Mouse (Mus musculus) kidney, postnatal 0 days (tissue): ENCODE data around the gene Mrln. TPM values are rescaled to one million over a fixed set of nuclear protein-coding genes. Genes with fewer than 3 reads are reported as not detected.

ENCODE experiments used
- ATAC-seq: fragments of 200-750 bp; cut with Nextera tagmentation; replicated peaks from 2 replicates; pipeline ENCODE4 v1.8.0; 2017; ENCODE audit warnings: low read depth, moderate number of reproducible peaks, moderate TSS enrichment, moderate library complexity; ENCODE audit not compliant: low FRiP score
- DNase-seq: peaks from one replicate; pipeline ENCODE4 v3.0.0-alpha.2; 2016; ENCODE audit warnings: low spot score
- H3K27ac ChIP-seq: fragments of 300-500 bp; sonication (generic); 2 replicates; pipeline ENCODE4 v1.5.1; 2014; ENCODE audit warnings: mild to moderate bottlenecking
- H3K27me3 ChIP-seq: fragments of 300-500 bp; sonication (generic); 2 replicates; pipeline ENCODE4 v1.6.1; 2014; ENCODE audit warnings: low read length, mixed read lengths; ENCODE audit not compliant: insufficient read depth
- H3K36me3 ChIP-seq: fragments of 300-500 bp; sonication (generic); 2 replicates; pipeline ENCODE4 v1.6.1; 2014; ENCODE audit warnings: low read length, mixed read lengths; ENCODE audit not compliant: insufficient read depth
- H3K4me1 ChIP-seq: fragments of 300-500 bp; sonication (generic); replicated peaks from 2 replicates; pipeline ENCODE4 v1.6.1; 2014; ENCODE audit warnings: antibody characterized with exemption, low read length, mixed read lengths; ENCODE audit not compliant: insufficient read depth
- H3K4me2 ChIP-seq: fragments of 300-500 bp; sonication (generic); 2 replicates; pipeline ENCODE4 v1.6.1; 2014; ENCODE audit warnings: mild to moderate bottlenecking, low read length, moderate library complexity, mixed read lengths
- H3K4me3 ChIP-seq: fragments of 300-500 bp; sonication (generic); replicated peaks from 2 replicates; pipeline ENCODE4 v1.5.1; 2014; ENCODE audit warnings: low read depth, low read length
- H3K9ac ChIP-seq: fragments of 300-500 bp; sonication (generic); 2 replicates; pipeline ENCODE4 v1.6.1; 2014; ENCODE audit warnings: low read depth, low read length
- H3K9me3 ChIP-seq: fragments of 300-500 bp; sonication (generic); replicated peaks from 2 replicates; pipeline ENCODE4 v1.6.1; 2016; ENCODE audit warnings: low read length, inconsistent platforms, mixed read lengths
- CTCF ChIP-seq: IDR thresholded peaks from 2 replicates; pipeline ENCODE4 v1.5.1; 2016; ENCODE audit warnings: antibody characterized with exemption, low read depth, mild to moderate bottlenecking, moderate library complexity
- WGBS: fragments of 180-500 bp; shearing (Covaris S2); extraction: QIAGEN DNeasy Blood & Tissue Kit; methylation state at CpG from one replicate; pipeline ENCODE4 v1.1.7; 2014; 5-methylcytosine and 5-hydroxymethylcytosine counted together
- polyA plus RNA-seq: library from polyadenylated mRNA; unstranded; fragments of >200 nt; fragmentation: Nextera tagmentation; extraction: Ambion mirVana; gene quantifications from 2 replicates; pipeline ENCODE4 v1.2.1, GENCODE M21; 2015

Mrln gene
- polyA plus RNA-seq: 6.0 and 9.8 TPM in 2 replicates

- Histone ChIP-seq H3K27ac (peak within 1 kb of the TSS; percentile 60), H3K9me3 (no peaks in the 10 kb centered on the region), H3K27me3 (no peaks in the 10 kb centered on the region), H3K4me2 (peak within 1 kb of the TSS; percentile 37; the same call in 1 of the 2 replicates), H3K9ac (no peak within 1 kb of the TSS), H3K4me3 (no peak within 1 kb of the TSS), H3K36me3 (no peaks in the 10 kb centered on the region), H3K4me1 (peaks cover 4% of the 10 kb centered on the region; the same call in 1 of the 2 replicates)
- no peak for TF ChIP-seq CTCF
- ATAC-seq (peak; percentile 57), DNase-seq (peak; percentile 81)
- 13% methylated on average over 17 of the region's 17 CpGs for WGBS
These were observed at the start of gene Mrln for GRCm38 (mm10) chr10:70204505-70205399. Mrln (plus strand) TSS chr10:70204664.

DNA sequence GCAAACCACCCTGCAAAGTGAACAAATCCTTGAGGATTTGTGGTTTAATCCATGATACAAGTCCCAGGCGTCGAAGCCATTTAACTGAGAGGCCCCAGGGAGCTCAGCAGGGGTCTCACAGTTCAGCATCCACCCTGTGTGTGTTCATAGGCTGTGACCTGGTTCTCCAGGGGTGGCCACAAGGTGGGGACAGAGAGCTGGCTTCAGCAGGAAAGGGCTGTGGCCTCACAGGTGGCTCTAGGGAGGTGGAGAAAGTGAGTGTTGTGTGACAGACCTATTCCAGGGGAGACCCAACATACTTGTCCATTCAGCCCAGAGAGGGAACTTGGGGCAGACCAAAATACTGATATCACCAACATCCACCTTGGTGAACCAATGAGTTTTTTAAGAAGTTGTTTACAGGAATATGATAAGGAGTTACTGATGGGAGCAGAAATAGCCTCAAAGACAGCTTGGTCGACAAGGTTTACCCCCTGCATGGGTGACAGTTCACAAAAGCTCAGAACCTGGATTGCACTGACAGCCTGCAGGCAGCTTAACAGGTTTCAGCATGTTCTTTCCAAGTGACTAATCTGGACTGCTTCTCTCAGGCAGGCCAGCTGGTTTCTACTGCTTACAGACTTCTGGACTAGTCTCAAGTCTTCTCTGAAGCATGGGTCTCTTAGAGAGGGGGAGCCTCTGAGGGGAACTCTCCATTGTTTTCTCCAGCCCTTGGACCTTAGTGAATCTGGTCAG lies 47.9 kb upstream of the Mrln start:
- Histone ChIP-seq H3K4me2 (no peak overlapping the region), H3K36me3 (peaks cover 29% of the 10 kb centered on the region), H3K27ac (no peak overlapping the region), H3K9ac (no peak overlapping the region), H3K4me3 (no peak overlapping the region), H3K9me3 (no peaks in the 10 kb centered on the region), H3K27me3 (no peaks in the 10 kb centered on the region), H3K4me1 (no peaks in the 10 kb centered on the region)
- WGBS: 84% methylated on average over 3 of the region's 3 CpGs
- DNase-seq (no peak), ATAC-seq (no peak; the same call in 1 of the 2 replicates)
- TF ChIP-seq CTCF: peak; percentile 64

- TF ChIP-seq CTCF: no peak
- no peaks in the 10 kb centered on the region for H3K4me1 ChIP-seq
- 67% methylated on average over 12 of the region's 12 CpGs for WGBS
- no peak overlapping the region for H3K4me3 ChIP-seq
- H3K4me2 ChIP-seq: no peak overlapping the region
- ATAC-seq (no peak), DNase-seq (no peak)
- H3K9ac ChIP-seq: no peak overlapping the region
- no peaks in the 10 kb centered on the region for H3K9me3 ChIP-seq
- H3K27me3 ChIP-seq: no peaks in the 10 kb centered on the region
- H3K27ac ChIP-seq: no peak overlapping the region
- H3K36me3 ChIP-seq: peaks cover 21% of the 10 kb centered on the region
These were observed 44.7 kb upstream of the Mrln start for GRCm38 (mm10) chr10:70159651-70160320.

DNA sequence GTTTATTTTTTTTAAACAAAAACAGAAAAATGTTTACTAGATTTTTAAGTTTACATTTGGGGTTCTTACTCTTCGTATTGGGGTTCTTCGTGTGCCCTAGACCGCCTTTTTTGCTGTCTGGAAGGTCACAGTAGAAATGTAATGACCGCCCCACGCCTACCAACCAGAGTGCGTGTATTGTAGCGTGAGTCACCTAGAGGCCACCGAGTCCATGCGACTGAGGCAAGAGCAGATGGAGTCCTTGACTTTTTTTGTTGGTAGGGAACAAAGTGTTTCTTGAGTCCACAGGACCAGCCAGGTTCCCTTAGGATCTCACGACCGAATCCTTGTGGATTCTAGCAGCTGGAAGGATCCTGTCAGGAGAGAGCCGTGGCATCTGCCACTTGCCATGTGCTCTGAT lies 43.7 kb upstream of the Mrln start:
- 88% methylated on average over 12 of the region's 12 CpGs for WGBS
- TF ChIP-seq CTCF: no peak
- DNase-seq (no peak), ATAC-seq (no peak)
- Histone ChIP-seq H3K9ac (no peak overlapping the region), H3K27me3 (no peaks in the 10 kb centered on the region), H3K27ac (no peak overlapping the region), H3K4me2 (no peak overlapping the region), H3K4me3 (no peak overlapping the region), H3K4me1 (no peaks in the 10 kb centered on the region; the same call in 1 of the 2 replicates), H3K9me3 (no peaks in the 10 kb centered on the region), H3K36me3 (peaks cover 12% of the 10 kb centered on the region)

DNA sequence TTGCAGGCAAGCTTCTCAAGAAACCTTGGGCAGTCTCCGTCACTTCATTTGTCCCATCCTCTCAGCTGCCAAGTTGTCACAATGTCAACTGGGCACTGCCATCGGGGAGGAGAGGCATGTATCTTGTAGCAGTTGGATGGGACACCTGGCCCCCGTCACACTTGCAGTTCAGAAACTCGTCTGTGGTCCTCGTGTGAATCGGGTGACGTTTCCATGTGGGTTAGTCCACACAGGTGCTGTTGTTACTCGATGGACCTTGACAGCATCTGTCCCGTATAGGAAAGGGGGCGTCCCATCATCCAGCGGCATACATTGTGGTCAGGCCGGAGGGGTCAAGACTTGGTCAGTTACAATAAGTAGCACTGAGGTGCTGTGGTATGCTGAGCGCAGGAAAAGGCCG lies 43.0 kb upstream of the Mrln start:
- H3K4me2 ChIP-seq: no peak overlapping the region
- no peaks in the 10 kb centered on the region for H3K27me3 ChIP-seq
- no peak overlapping the region for H3K27ac ChIP-seq
- ATAC-seq (no peak), DNase-seq (no peak)
- WGBS: 78% methylated on average over 14 of the region's 14 CpGs
- no peaks in the 10 kb centered on the region; the same call in 1 of the 2 replicates for H3K4me1 ChIP-seq
- H3K9me3 ChIP-seq: no peaks in the 10 kb centered on the region
- H3K9ac ChIP-seq: no peak overlapping the region
- H3K4me3 ChIP-seq: no peak overlapping the region
- H3K36me3 ChIP-seq: peaks cover 12% of the 10 kb centered on the region
- TF ChIP-seq CTCF: no peak

GRCm38 (mm10) chr10:70163681-70164080 lies 40.8 kb upstream of the Mrln start:
- no peaks in the 10 kb centered on the region for H3K9me3 ChIP-seq
- peaks cover 11% of the 10 kb centered on the region for H3K36me3 ChIP-seq
- H3K9ac ChIP-seq: no peak overlapping the region
- H3K4me2 ChIP-seq: peak overlapping the region; percentile 4; the same call in 1 of the 2 replicates
- no peaks in the 10 kb centered on the region for H3K27me3 ChIP-seq
- peak overlapping the region; percentile 19 for H3K27ac ChIP-seq
- WGBS: 28% methylated on average over 5 of the region's 5 CpGs
- DNase-seq (peak; percentile 45), ATAC-seq (peak; percentile 37; the same call in 1 of the 2 replicates)
- H3K4me3 ChIP-seq: no peak overlapping the region
- H3K4me1 ChIP-seq: no peaks in the 10 kb centered on the region; the same call in 1 of the 2 replicates
- TF ChIP-seq CTCF: no peak
